Mouse (Mus musculus): ENCODE measurements at regions not wholly inside any gene's neighbourhood (a gene's known extent, or its start where the extent isn't known, plus 50 kb on each side); places are given as distances from the start of the nearest gene placed in this dataset.

- DNase-seq (ENCODE audit: low read depth): no peak
Observed at GRCm38 (mm10) chr16:52601068-52601829, 147.4 kb upstream of the Alcam start.

GRCm38 (mm10) chr16:52598232-52598631 is 144.4 kb upstream of the Alcam start:
- DNase-seq (ENCODE audit: low read depth): peak; percentile 3

GRCm38 (mm10) chr16:52597181-52597580 is 143.3 kb upstream of the Alcam start:
- no peak for DNase-seq (ENCODE audit: low read depth)

GRCm38 (mm10) chr16:52588291-52588781 is 134.5 kb upstream of the Alcam start:
- no peak for DNase-seq (ENCODE audit: low read depth)

- DNase-seq (ENCODE audit: low read depth): no peak
Observed at GRCm38 (mm10) chr16:52569078-52569477, 115.2 kb upstream of the Alcam start.

DNA sequence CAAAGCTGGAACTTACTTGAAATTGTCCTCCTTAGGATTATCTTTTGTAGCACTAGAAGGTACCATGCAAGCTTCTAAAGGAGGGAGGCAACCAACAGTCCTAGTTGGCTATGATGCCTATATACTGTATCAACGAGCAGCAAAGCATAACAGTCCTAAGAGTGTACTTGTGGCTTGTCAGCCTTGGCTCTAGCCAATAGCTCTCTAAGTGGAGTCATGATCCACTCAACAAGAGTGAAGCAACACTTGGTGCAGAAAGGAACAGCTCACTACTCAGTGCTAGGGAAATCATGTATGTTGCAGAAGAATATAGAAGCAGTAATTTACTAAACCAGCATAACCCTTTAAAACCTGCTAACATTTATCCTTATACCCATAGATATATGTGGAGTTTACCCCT is 82.4 kb upstream of the Alcam start:
- DNase-seq (ENCODE audit: low read depth): no peak

DNA sequence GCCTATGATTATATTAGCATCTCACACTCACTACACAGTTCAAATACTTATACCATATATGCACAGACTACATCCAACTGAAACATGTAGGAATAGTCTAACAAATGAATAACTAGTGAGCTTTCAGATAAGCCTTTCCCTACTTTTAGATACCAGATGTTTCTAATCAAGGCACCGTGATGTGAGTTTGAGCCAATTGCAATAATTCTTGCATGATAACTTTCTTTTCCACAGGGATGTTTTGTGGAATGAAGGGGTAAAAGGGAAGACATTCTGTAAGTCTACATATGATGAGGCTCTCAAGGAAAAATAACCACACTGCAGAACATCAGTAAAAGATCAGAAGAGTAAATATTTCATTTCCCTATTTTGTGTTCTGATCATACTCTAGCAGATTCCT is 80.7 kb upstream of the Alcam start:
- no peak for DNase-seq (ENCODE audit: low read depth)

GRCm38 (mm10) chr16:52532475-52533083 is 78.7 kb upstream of the Alcam start:
- DNase-seq (ENCODE audit: low read depth): no peak

- DNase-seq (ENCODE audit: low read depth): no peak
Observed at GRCm38 (mm10) chr16:52513546-52514409, 59.9 kb upstream of the Alcam start.

DNA sequence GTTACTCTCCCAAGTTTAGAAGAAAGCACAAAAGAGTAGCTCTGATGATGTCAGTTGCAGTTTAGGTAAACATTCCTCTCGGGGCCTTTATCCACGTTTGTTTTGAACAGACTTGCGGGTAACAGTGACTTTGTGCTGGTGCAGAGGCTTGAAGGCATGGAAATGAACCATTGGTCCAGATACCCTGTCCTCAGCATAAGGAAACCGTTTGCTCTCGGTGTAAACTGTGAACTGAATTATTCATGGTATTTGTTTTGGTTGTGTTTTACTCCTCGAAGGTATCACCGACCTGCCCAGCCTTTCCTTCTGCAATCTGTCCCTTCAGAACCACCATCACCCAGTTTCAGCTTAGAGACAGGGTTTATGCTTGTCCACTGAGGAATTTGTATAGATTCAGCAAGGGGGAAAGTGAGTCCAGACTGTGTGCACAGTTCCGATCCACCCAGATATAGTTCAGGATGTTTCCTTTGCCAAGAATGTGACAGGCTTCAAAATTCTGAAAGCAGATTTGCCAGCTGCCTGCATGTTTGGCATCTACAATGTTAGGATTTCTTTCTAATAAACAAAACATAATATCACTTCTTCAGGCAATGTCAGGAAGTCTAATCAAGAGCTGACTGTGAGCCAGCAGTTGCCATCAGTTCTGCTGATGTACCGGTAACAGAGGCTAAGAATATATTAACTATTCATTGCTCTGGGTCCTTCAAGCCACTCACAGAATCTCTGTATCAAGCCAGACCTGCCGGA is 54.9 kb upstream of the Alcam start:
- no peak for DNase-seq (ENCODE audit: low read depth)
